Mouse (Mus musculus): ENCODE data around the gene Mecom. TPM values are rescaled to one million over a fixed set of nuclear protein-coding genes. Genes with fewer than 3 reads are reported as not detected.

Gene Mecom
- polyA plus RNA-seq, 1 experiment from 2014 or later = 22.4 TPM

- H3K9ac ChIP-seq (replicated peaks; ENCODE audit: low read depth) = no peak overlapping the region
- H3K27ac ChIP-seq (ENCODE audit: low read length) = no peak overlapping the region
- H3K27me3 ChIP-seq (replicated peaks; ENCODE audit: insufficient read depth, low read length) = no peaks in the 10 kb centered on the region
- TF ChIP-seq CTCF (IDR thresholded peaks at IDR 0.05) (no peak), EP300 (IDR thresholded peaks at IDR 0.05) (no peak)
- no peaks in the 10 kb centered on the region for H3K36me3 ChIP-seq (ENCODE audit: insufficient read depth, low read length)
- DNase-seq (ENCODE audit: low spot score) (no peak), ATAC-seq (no peak)
- no peak overlapping the region for H3K4me3 ChIP-seq (ENCODE audit: low read depth, low read length)
- no peaks in the 10 kb centered on the region for H3K4me1 ChIP-seq (ENCODE audit: insufficient read depth, low read depth, low read length)
- no peak overlapping the region for H3K4me2 ChIP-seq (replicated peaks; ENCODE audit: low read depth, low read length)
- 40% methylated on average over 3 of the region's 3 CpGs for WGBS
- no peaks in the 10 kb centered on the region for H3K9me3 ChIP-seq (ENCODE audit: low read length)
Observed at GRCm38 (mm10) chr3:30038545-30038944, 509.3 kb downstream of the Mecom start.

- TF ChIP-seq CTCF (IDR thresholded peaks at IDR 0.05) = no peak
- no peak for TF ChIP-seq EP300 (IDR thresholded peaks at IDR 0.05)
- H3K36me3 ChIP-seq (ENCODE audit: insufficient read depth, low read length) = no peaks in the 10 kb centered on the region
- peak; percentile 75 for DNase-seq (ENCODE audit: low spot score)
- no peaks in the 10 kb centered on the region for H3K27me3 ChIP-seq (replicated peaks; ENCODE audit: insufficient read depth, low read length)
- no peak overlapping the region for H3K9ac ChIP-seq (replicated peaks; ENCODE audit: low read depth)
- H3K4me2 ChIP-seq (replicated peaks; ENCODE audit: low read depth, low read length) = peak overlapping the region; percentile 38
- H3K4me3 ChIP-seq (ENCODE audit: low read depth, low read length) = peak overlapping the region; percentile 13; the same call in 1 of the 2 replicates
- H3K9me3 ChIP-seq (ENCODE audit: low read length) = no peaks in the 10 kb centered on the region
- H3K4me1 ChIP-seq (ENCODE audit: insufficient read depth, low read depth, low read length) = no peaks in the 10 kb centered on the region
- peak; percentile 64 for ATAC-seq
- peak overlapping the region; percentile 86 for H3K27ac ChIP-seq (ENCODE audit: low read length)
- 60% methylated on average over 13 of the region's 13 CpGs for WGBS
Observed at GRCm38 (mm10) chr3:30019961-30020360, 527.8 kb downstream of the Mecom start.

GRCm38 (mm10) chr3:30019411-30019810 is 528.4 kb downstream of the Mecom start:
- Histone ChIP-seq H3K9me3 (ENCODE audit: low read length) (no peaks in the 10 kb centered on the region), H3K36me3 (ENCODE audit: insufficient read depth, low read length) (no peaks in the 10 kb centered on the region), H3K4me3 (ENCODE audit: low read depth, low read length) (peak overlapping the region; percentile 13; the same call in 1 of the 2 replicates), H3K4me1 (ENCODE audit: insufficient read depth, low read depth, low read length) (no peaks in the 10 kb centered on the region), H3K27ac (ENCODE audit: low read length) (peak overlapping the region; percentile 86), H3K4me2 (replicated peaks; ENCODE audit: low read depth, low read length) (peak overlapping the region; percentile 38), H3K9ac (replicated peaks; ENCODE audit: low read depth) (no peak overlapping the region), H3K27me3 (replicated peaks; ENCODE audit: insufficient read depth, low read length) (no peaks in the 10 kb centered on the region)
- DNase-seq (ENCODE audit: low spot score) (peak; percentile 90), ATAC-seq (peak; percentile 90)
- TF ChIP-seq CTCF (IDR thresholded peaks at IDR 0.05) = no peak
- peak; percentile 92 for TF ChIP-seq EP300 (IDR thresholded peaks at IDR 0.05)
- WGBS = 50% methylated on average over 8 of the region's 8 CpGs

- TF ChIP-seq EP300 (IDR thresholded peaks at IDR 0.05) = no peak
- no peak for TF ChIP-seq CTCF (IDR thresholded peaks at IDR 0.05)
- 17% methylated on average over 12 of the region's 12 CpGs for WGBS
- Histone ChIP-seq H3K4me2 (replicated peaks; ENCODE audit: low read depth, low read length) (0 out of 2 replicates have a peak overlapping the region, but pooled peaks have one; percentile 27), H3K9me3 (ENCODE audit: low read length) (no peaks in the 10 kb centered on the region), H3K27ac (ENCODE audit: low read length) (peak overlapping the region; percentile 72; the same call in 1 of the 2 replicates), H3K4me1 (ENCODE audit: insufficient read depth, low read depth, low read length) (no peaks in the 10 kb centered on the region), H3K36me3 (ENCODE audit: insufficient read depth, low read length) (no peaks in the 10 kb centered on the region), H3K9ac (replicated peaks; ENCODE audit: low read depth) (no peak overlapping the region), H3K27me3 (replicated peaks; ENCODE audit: insufficient read depth, low read length) (no peaks in the 10 kb centered on the region), H3K4me3 (ENCODE audit: low read depth, low read length) (no peak overlapping the region)
- ATAC-seq (no peak), DNase-seq (ENCODE audit: low spot score) (no peak)
Observed at GRCm38 (mm10) chr3:30018202-30018601, 529.6 kb downstream of the Mecom start.

GRCm38 (mm10) chr3:30016766-30017165 is 531.0 kb downstream of the Mecom start:
- Histone ChIP-seq H3K9ac (replicated peaks; ENCODE audit: low read depth) (no peak overlapping the region), H3K9me3 (ENCODE audit: low read length) (no peaks in the 10 kb centered on the region), H3K4me2 (replicated peaks; ENCODE audit: low read depth, low read length) (no peak overlapping the region), H3K27ac (ENCODE audit: low read length) (no peak overlapping the region), H3K4me3 (ENCODE audit: low read depth, low read length) (no peak overlapping the region), H3K36me3 (ENCODE audit: insufficient read depth, low read length) (no peaks in the 10 kb centered on the region), H3K4me1 (ENCODE audit: insufficient read depth, low read depth, low read length) (no peaks in the 10 kb centered on the region), H3K27me3 (replicated peaks; ENCODE audit: insufficient read depth, low read length) (no peaks in the 10 kb centered on the region)
- no peak for TF ChIP-seq CTCF (IDR thresholded peaks at IDR 0.05)
- no peak for TF ChIP-seq EP300 (IDR thresholded peaks at IDR 0.05)
- 79% methylated on average over 5 of the region's 5 CpGs for WGBS
- DNase-seq (ENCODE audit: low spot score) (no peak), ATAC-seq (no peak)

GRCm38 (mm10) chr3:30014962-30015660 is 532.7 kb downstream of the Mecom start:
- ATAC-seq (peak; percentile 42), DNase-seq (ENCODE audit: low spot score) (peak; percentile 86)
- H3K36me3 ChIP-seq (ENCODE audit: insufficient read depth, low read length) = no peaks in the 10 kb centered on the region
- no peaks in the 10 kb centered on the region for H3K9me3 ChIP-seq (ENCODE audit: low read length)
- no peaks in the 10 kb centered on the region for H3K27me3 ChIP-seq (replicated peaks; ENCODE audit: insufficient read depth, low read length)
- H3K4me2 ChIP-seq (replicated peaks; ENCODE audit: low read depth, low read length) = no peak overlapping the region
- H3K4me1 ChIP-seq (ENCODE audit: insufficient read depth, low read depth, low read length) = no peaks in the 10 kb centered on the region
- H3K9ac ChIP-seq (replicated peaks; ENCODE audit: low read depth) = no peak overlapping the region
- no peak overlapping the region for H3K27ac ChIP-seq (ENCODE audit: low read length)
- TF ChIP-seq EP300 (IDR thresholded peaks at IDR 0.05) (no peak), CTCF (IDR thresholded peaks at IDR 0.05) (peak; percentile 86)
- H3K4me3 ChIP-seq (ENCODE audit: low read depth, low read length) = no peak overlapping the region
- 15% methylated on average over 10 of the region's 10 CpGs for WGBS
